Mouse (Mus musculus) skeletal muscle tissue, adult 2 months (tissue): Measurements from ENCODE around the gene Olfr1118.
"Not testable (repeated sequence)": the region's sequence is repeated elsewhere in the genome, so short reads cannot be mapped to it uniquely, and the experiment has no call there.

Experiments used
- DNase-seq: peaks from one replicate; pipeline ENCODE4 v3.0.0-alpha.2; 2012; ENCODE audit warnings: low read depth, low spot score

Gene Olfr1118

DNA sequence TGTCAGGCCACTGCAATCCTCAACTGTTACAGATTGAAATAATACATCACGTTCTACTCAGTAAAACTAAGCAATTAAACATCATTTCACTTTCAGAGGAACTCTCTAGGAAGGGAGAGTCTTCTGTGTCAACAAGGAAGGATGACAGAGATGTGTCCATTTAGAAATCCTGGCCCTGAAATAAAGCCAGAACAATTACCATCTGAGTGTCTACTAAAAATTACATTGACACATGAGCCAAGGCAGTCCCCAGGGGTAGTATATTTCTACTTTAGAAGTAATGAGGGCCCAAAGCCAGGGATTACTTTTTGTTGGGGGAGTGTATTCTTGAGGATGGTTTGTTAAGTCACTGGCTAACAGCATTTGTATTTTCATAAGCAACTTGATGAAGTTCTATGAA, at the start of gene Olfr1118:
Gene Olfr1118 (plus strand): TSS at position 301 of the 400 bp plus-strand sequence.
- no peak for DNase-seq

- no peak for DNase-seq
These were observed 40.1 kb upstream of the Olfr1118 start, which contains the start of gene Olfr1116 for GRCm38 (mm10) chr2:87267234-87267633. TSS of gene Olfr1116 (plus strand) at chr2:87267534.

DNA sequence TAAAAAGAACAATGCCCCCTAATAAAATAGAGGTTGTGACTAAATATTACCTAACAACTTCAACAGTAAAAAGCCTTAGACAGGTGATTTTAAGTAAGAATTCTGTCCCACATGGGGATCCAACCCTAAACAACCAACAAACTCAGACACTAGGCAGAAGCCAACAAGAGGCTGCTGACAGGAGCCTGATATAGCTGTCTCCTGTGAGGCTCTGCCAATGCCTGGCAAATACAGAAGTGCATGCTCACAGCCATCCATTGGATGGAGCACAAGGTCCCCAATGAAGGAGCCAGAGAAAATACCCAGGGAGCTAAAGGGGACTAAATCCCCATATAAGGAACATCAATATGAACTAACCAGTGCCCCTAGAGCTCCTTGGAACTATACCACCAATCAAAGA, 13.4 kb upstream of the Olfr1118 start:
- DNase-seq, result not testable (repeated sequence)

- no peak for DNase-seq
These were observed 47.1 kb downstream of the Olfr1118 start, which contains the start of gene Olfr1120 for GRCm38 (mm10) chr2:87354515-87354914. TSS of gene Olfr1120 (plus strand) at chr2:87354815.

- not testable (repeated sequence) for DNase-seq
These were observed 52.7 kb downstream of the Olfr1118 start for GRCm38 (mm10) chr2:87360121-87360520.
